Mouse (Mus musculus): Measurements from ENCODE around the gene Nop16.
A peak's percentile ranks its signal among the peaks of the same experiment; 100 is the strongest.

The Nop16 gene

GRCm38 (mm10) chr13:54556796-54557195, 33.1 kb downstream of the Nop16 start:
- DNase-seq = peak; percentile 82

- no peak for DNase-seq
These were observed 33.7 kb downstream of the Nop16 start for GRCm38 (mm10) chr13:54556176-54556575.

GRCm38 (mm10) chr13:54548036-54548435, 41.9 kb downstream of the Nop16 start:
- DNase-seq = peak; percentile 66
